Mouse (Mus musculus): ENCODE results near the gene Coq9. TPM values are rescaled to one million over a fixed set of nuclear protein-coding genes. Genes with fewer than 3 reads are reported as not detected.

The Coq9 gene
- 250 and 264 TPM in 2 replicates for polyA plus RNA-seq (2015; fragmentation: Nextera tagmentation; extraction: Ambion mirVana)

DNA sequence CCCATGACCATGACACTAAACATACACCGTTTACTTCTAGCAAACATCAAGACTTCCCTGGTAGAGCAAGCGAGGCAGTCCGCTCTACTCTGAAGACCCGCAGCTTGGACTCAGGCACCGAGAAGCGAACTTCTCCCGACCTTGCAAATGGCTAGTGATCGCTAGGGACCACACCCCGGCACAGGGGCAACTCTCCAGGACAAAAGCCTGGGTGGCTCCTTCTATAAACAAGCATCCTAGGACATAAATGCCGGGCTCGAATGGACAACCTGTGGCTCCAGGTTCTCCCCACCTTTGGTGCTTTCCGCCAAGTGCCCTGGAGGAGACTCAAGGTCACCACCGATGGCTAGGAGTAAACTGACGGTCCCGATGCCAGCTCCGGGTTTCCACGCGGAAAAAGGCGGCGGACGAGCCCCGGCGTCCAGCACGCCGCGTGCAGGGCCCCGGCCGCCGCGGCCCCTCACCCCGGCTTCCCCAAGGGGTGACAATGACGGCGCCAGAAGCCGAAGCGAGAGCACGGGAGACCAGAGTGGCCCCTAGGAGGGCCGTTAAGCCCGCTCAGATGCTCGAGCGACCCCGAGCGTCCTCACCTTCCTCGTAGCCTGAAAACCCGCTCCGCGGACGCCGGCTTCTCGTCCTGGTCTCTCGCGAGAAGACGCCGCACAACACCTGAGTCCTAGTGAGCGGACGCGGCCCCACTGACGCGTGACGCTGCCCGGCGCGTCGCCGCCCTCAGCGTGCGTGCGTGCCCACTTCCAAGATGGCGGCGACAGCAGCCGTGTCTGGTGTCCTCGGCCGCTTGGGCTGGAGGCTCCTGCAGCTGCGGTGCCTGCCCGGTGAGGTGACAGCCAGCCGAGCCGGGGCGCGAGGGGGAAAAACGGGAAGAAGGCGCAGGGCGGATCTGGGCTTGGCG, at the start of gene Coq9, which contains the start of gene Ciapin1:
TSS of gene Coq9 (plus strand) at position 660 of the 913 bp plus-strand sequence.
TSS of gene Ciapin1 (minus strand) at position 697 of the 913 bp plus-strand sequence.

DNA sequence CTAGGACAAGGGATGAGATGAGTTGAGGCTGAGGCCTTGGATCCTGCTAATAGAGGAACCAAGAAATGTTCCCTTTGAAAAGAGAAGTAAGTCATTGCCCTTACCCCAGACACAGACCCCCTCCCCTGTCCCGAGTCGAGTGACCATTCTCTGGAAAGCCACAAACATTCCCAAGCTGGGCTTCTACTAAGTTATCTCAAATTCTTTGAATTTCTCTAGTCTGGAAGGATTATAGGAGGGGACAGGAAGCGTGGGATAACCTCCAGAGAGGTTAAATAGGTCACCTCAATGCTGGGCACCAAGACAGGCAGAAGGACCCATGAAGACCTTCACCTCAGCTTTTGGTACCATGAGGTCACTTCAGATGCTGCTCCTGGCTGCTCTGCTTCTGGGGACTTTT, 28.0 kb upstream of the Coq9 start, which contains the start of gene Ccl17:
TSS of gene Ccl17 (plus strand) at position 301 of the 400 bp plus-strand sequence.

DNA sequence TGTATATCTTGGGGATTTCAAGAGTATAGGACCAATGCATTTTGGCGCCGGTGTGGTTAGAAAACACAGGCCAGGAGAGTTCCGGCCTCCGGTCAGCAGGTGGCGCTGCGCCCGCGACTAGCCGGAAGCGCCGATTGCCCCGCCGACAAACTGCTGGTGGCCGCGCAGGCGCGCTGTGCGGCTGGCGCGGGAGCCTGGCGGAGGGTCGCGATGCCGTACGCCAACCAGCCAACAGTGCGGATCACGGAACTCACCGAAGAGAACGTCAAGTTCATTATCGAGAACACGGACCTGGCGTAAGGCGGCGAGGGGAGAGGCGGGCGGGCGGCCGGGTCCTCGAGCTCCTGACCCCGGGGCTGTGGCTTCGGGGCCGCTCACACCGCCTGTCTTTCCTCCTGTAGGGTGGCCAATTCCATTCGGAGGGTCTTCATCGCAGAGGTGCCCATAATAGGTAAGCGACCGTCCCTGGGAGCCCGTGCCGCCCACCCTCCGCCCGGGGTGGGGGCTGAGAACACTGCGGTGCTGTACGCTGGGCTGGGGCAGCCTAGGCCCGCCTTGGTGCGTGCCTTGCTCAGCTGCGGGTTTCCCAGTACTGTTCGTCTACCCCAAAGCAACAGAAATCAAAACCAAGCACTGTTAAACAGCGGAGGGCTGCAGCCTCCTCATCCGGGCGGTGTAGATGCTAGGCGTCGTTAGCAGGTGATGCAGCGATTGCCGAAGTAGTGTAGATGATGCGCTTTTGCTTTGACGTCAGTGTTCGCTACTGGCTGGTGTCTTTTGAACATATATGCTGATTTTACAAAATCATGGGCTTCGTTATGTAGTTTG, 19.4 kb downstream of the Coq9 start, which contains the start of gene Polr2c:
TSS of gene Polr2c (plus strand) at position 105 of the 828 bp plus-strand sequence.

DNA sequence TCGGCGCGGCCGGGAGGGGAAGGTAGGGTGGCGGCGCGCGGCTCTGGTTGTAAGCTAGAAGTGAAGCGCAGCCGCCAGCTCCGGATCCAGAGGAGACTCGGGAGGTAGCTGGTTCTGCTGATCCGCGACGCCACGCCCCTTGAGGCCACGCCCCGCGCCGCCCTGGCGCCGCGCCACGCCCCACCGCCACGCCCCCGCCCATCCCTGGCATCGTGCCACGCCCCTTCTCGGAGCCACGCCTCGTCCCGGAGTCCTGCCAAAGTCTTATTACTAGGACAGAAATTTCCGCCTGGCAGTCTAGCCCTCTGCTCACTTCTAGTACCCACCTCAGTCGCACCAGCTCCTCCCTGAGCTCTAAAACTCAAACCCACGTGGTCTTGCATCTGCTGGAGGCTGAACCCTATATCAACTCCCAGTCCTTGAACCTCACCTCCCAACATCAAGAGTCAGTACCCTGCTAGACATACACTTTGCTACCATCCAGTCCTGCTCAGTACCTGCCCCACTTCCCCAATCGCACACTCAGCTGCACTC, 38.1 kb downstream of the Coq9 start, which contains the start of gene Dok4:
TSS of gene Dok4 (minus strand) at position 134 of the 534 bp plus-strand sequence.

Other genes starting within 250 kb of the Coq9 start
- gene Rspry1, start 236.4 kb upstream of the Coq9 start, polyA plus RNA-seq (2015; fragmentation: Nextera tagmentation; extraction: Ambion mirVana) = 15.9 and 17.0 TPM in 2 replicates
- gene Fam192a, start 236.3 kb upstream of the Coq9 start, polyA plus RNA-seq (2015; fragmentation: Nextera tagmentation; extraction: Ambion mirVana) = 27.3 and 35.0 TPM in 2 replicates
- 93.3 and 94.7 TPM in 2 replicates for gene Arl2bp, start 171.7 kb upstream of the Coq9 start, polyA plus RNA-seq (2015; fragmentation: Nextera tagmentation; extraction: Ambion mirVana)
- 2.8 and 3.1 TPM in 2 replicates for gene Pllp, start 142.0 kb upstream of the Coq9 start, polyA plus RNA-seq (2015; fragmentation: Nextera tagmentation; extraction: Ambion mirVana)
- gene Ccl22, start 92.7 kb upstream of the Coq9 start, polyA plus RNA-seq (2015; fragmentation: Nextera tagmentation; extraction: Ambion mirVana) = 0.07 TPM in 1 of 2 replicates, not detected in the other
- 1.5 and 1.9 TPM in 2 replicates for gene Cx3cl1, start 66.3 kb upstream of the Coq9 start, polyA plus RNA-seq (2015; fragmentation: Nextera tagmentation; extraction: Ambion mirVana)
- gene Ccl17, start 27.9 kb upstream of the Coq9 start, polyA plus RNA-seq (2015; fragmentation: Nextera tagmentation; extraction: Ambion mirVana) = not detected in 2 replicates
- 45.3 and 46.2 TPM in 2 replicates for gene Ciapin1, start within 50 bp of the Coq9 start, polyA plus RNA-seq (2015; fragmentation: Nextera tagmentation; extraction: Ambion mirVana)
- gene Polr2c, start 19.1 kb downstream of the Coq9 start, polyA plus RNA-seq (2015; fragmentation: Nextera tagmentation; extraction: Ambion mirVana) = 85.7 and 93.4 TPM in 2 replicates
- 9.0 and 9.3 TPM in 2 replicates for gene Dok4, start 38.0 kb downstream of the Coq9 start, polyA plus RNA-seq (2015; fragmentation: Nextera tagmentation; extraction: Ambion mirVana)
- 16.3 and 18.5 TPM in 2 replicates for gene Ccdc102a, start 79.8 kb downstream of the Coq9 start, polyA plus RNA-seq (2015; fragmentation: Nextera tagmentation; extraction: Ambion mirVana)
- gene Adgrg5, start 85.4 kb downstream of the Coq9 start, polyA plus RNA-seq (2015; fragmentation: Nextera tagmentation; extraction: Ambion mirVana) = 0.16 and 0.17 TPM in 2 replicates
- gene Adgrg1, start 136.4 kb downstream of the Coq9 start, polyA plus RNA-seq (2015; fragmentation: Nextera tagmentation; extraction: Ambion mirVana) = 5.2 and 9.1 TPM in 2 replicates
- 1.1 and 1.6 TPM in 2 replicates for gene Adgrg3, start 179.4 kb downstream of the Coq9 start, polyA plus RNA-seq (2015; fragmentation: Nextera tagmentation; extraction: Ambion mirVana)
- gene Drc7, start 216.8 kb downstream of the Coq9 start, polyA plus RNA-seq (2015; fragmentation: Nextera tagmentation; extraction: Ambion mirVana) = not detected in 2 replicates
- gene Katnb1, start 242.9 kb downstream of the Coq9 start, polyA plus RNA-seq (2015; fragmentation: Nextera tagmentation; extraction: Ambion mirVana) = 11.9 and 12.1 TPM in 2 replicates

Measured in skeletal muscle tissue, postnatal 0 days (tissue).